11 mouse cellular contexts compared by ENCODE assay signal in the genomic region with DNA sequence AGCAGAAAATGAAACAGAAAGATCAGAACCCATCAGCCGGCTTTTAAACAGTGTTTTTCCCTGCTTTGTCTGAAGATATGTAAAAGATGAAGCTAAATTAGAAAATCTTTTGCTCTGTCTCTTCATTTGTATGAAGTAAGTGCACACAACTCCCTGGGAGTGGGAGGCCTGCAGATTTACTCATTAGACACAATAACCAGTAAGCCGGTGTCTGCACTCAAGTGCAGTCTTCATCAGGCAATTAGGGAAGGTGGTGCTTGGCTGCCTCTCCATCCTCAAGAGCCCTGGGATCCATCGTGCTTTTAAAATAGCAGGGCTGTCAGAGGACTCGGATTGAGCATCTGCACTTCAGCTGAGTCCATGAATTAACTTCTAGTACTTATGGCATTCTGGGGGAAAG.
A peak's percentile ranks its signal among the peaks of the same experiment; 100 is the strongest.
DNase-seq lines count a peak whose midpoint lies in the region; ATAC-seq and TF ChIP-seq lines count a peak whose summit lies in the region.
"Had no signal": no experiment of that assay in that cellular context is flagged by ENCODE, and none has a peak within 500 bp of the region (broad histone marks: within the 10 kb centered on the region; RNA-seq: fewer than 3 reads in every experiment).

No protein-coding gene starts in this region.

- no peak overlapping the region for H3K9ac ChIP-seq in heart, embryonic 14.5 days (ENCODE audit: low read length)
- H3K9ac ChIP-seq in forebrain, embryonic 14.5 days (ENCODE audit: low read length), result no peak overlapping the region
- no peak overlapping the region for H3K9ac ChIP-seq in midbrain, embryonic 13.5 days (replicated peaks)
- no peak overlapping the region for H3K9ac ChIP-seq in intestine, postnatal 0 days (ENCODE audit: low read depth, low read length)

- H3K36me3 ChIP-seq in heart, embryonic 14.5 days (ENCODE audit: control insufficient read depth, insufficient read depth, low read length), result no peaks in the 10 kb centered on the region
- H3K36me3 ChIP-seq in forebrain, embryonic 14.5 days (ENCODE audit: control insufficient read depth, insufficient read depth, low read length), result no peaks in the 10 kb centered on the region
- H3K36me3 ChIP-seq in midbrain, embryonic 13.5 days, result no peaks in the 10 kb centered on the region
- H3K36me3 ChIP-seq in intestine, postnatal 0 days (ENCODE audit: control insufficient read depth, insufficient read depth), result no peaks in the 10 kb centered on the region

- WGBS in heart, embryonic 14.5 days, result 24% methylated on average over 4 of the region's 4 CpGs
- WGBS in forebrain, embryonic 14.5 days, result 5% methylated on average over 4 of the region's 4 CpGs
- WGBS in midbrain, embryonic 13.5 days, result 7% methylated on average over 4 of the region's 4 CpGs
- 63% methylated on average over 4 of the region's 4 CpGs for WGBS in intestine, postnatal 0 days

- no peak for DNase-seq in heart, postnatal 36 days
- peak; percentile 50 for DNase-seq in Muller cell, postnatal 12 days (ENCODE audit: inconsistent ontology term)
- peak; percentile 89 for DNase-seq in forebrain, embryonic 14.5 days (ENCODE audit: low spot score)
- no peak for DNase-seq in ovary, adult 18-20 months (ENCODE audit: low spot score)
- no peak for DNase-seq in gastrocnemius, postnatal 25 days
- DNase-seq: cerebellum, adult 11 months; lung, postnatal 36 days had no signal

- no peak overlapping the region for H3K4me3 ChIP-seq in heart, embryonic 14.5 days (ENCODE audit: control insufficient read depth in 1 of 2, insufficient read depth in 1 of 2, low read depth in 1 of 2, low read length in 2 of 2)
- H3K4me3 ChIP-seq in forebrain, embryonic 14.5 days (ENCODE audit: low read depth, low read length), result no peak overlapping the region
- H3K4me3 ChIP-seq in midbrain, embryonic 13.5 days (replicated peaks), result no peak overlapping the region
- no peak overlapping the region for H3K4me3 ChIP-seq in intestine, postnatal 0 days (ENCODE audit: low read depth, low read length)

- ATAC-seq in heart, embryonic 14.5 days (ENCODE audit: insufficient number of reproducible peaks, insufficient read depth, low FRiP score, low read depth), result no peak
- ATAC-seq in forebrain, embryonic 14.5 days, result peak; percentile 77
- peak; percentile 75 for ATAC-seq in midbrain, embryonic 13.5 days
- ATAC-seq in intestine, postnatal 0 days, result no peak
- ATAC-seq: inflammation-experienced regulatory T-cells, adult 6 months had no signal

- H3K4me2 ChIP-seq in heart, embryonic 14.5 days (ENCODE audit: low read length), result peak overlapping the region; percentile 6; the same call in 1 of the 2 replicates
- H3K4me2 ChIP-seq in forebrain, embryonic 14.5 days (ENCODE audit: low read length), result peak overlapping the region; percentile 37
- H3K4me2 ChIP-seq in midbrain, embryonic 13.5 days (replicated peaks), result peak overlapping the region; percentile 35
- no peak overlapping the region for H3K4me2 ChIP-seq in intestine, postnatal 0 days (replicated peaks; ENCODE audit: low read depth)

- TF ChIP-seq CTCF in intestine, postnatal 0 days (IDR thresholded peaks at IDR 0.05; ENCODE audit: low read depth), result no peak

- no peaks in the 10 kb centered on the region for H3K9me3 ChIP-seq in heart, embryonic 14.5 days (ENCODE audit: control insufficient read depth, low read length)
- no peaks in the 10 kb centered on the region for H3K9me3 ChIP-seq in forebrain, embryonic 14.5 days (replicated peaks; ENCODE audit: control insufficient read depth, low read length)
- H3K9me3 ChIP-seq in midbrain, embryonic 13.5 days, result no peaks in the 10 kb centered on the region
- no peaks in the 10 kb centered on the region for H3K9me3 ChIP-seq in intestine, postnatal 0 days (ENCODE audit: control insufficient read depth)

- intact Hi-C loops in heart, postnatal 36 days (cut with DNase I), result no loop called here

- H3K27me3 ChIP-seq in heart, embryonic 14.5 days (ENCODE audit: control insufficient read depth, insufficient read depth, low read length), result no peaks in the 10 kb centered on the region
- H3K27me3 ChIP-seq in forebrain, embryonic 14.5 days (replicated peaks; ENCODE audit: control insufficient read depth, insufficient read depth, low read length), result no peaks in the 10 kb centered on the region
- peaks cover 2% of the 10 kb centered on the region; the same call in 1 of the 2 replicates for H3K27me3 ChIP-seq in midbrain, embryonic 13.5 days
- no peaks in the 10 kb centered on the region for H3K27me3 ChIP-seq in intestine, postnatal 0 days (replicated peaks; ENCODE audit: control insufficient read depth, insufficient read depth, low read length)

- peaks cover 9 to 25% of the 10 kb centered on the region in 2 experiments for H3K4me1 ChIP-seq in heart, embryonic 14.5 days (ENCODE audit: control insufficient read depth in 2 of 2, insufficient read depth in 2 of 2, low read length in 2 of 2)
- H3K4me1 ChIP-seq in forebrain, embryonic 14.5 days (ENCODE audit: control insufficient read depth, insufficient read depth, low read length), result peaks cover 23% of the 10 kb centered on the region
- peaks cover 30% of the 10 kb centered on the region for H3K4me1 ChIP-seq in midbrain, embryonic 13.5 days (replicated peaks)
- no peaks in the 10 kb centered on the region for H3K4me1 ChIP-seq in intestine, postnatal 0 days (replicated peaks; ENCODE audit: control insufficient read depth, insufficient read depth, low read length)

- H3K27ac ChIP-seq in heart, embryonic 14.5 days (replicated peaks in 1 of 2; ENCODE audit: control insufficient read depth in 1 of 2, insufficient read depth in 1 of 2, low read depth in 2 of 2, low read length in 2 of 2), result no peak overlapping the region
- H3K27ac ChIP-seq in forebrain, embryonic 14.5 days (ENCODE audit: low read depth, low read length), result peak overlapping the region; percentile 85
- H3K27ac ChIP-seq in midbrain, embryonic 13.5 days, result peak overlapping the region; percentile 75
- H3K27ac ChIP-seq in intestine, postnatal 0 days (ENCODE audit: low read depth, low read length), result no peak overlapping the region

Comparison
In these comparisons a context has a peak if more than half of its experiments do, and no peak if none do; other contexts are left out.
1. ATAC-seq: peak in forebrain, embryonic 14.5 days (single experiment) and midbrain, embryonic 13.5 days (single experiment); none in heart, embryonic 14.5 days (single experiment) and intestine, postnatal 0 days (single experiment).
2. H3K27ac ChIP-seq: peak in forebrain, embryonic 14.5 days (single experiment) and midbrain, embryonic 13.5 days (single experiment); none in heart, embryonic 14.5 days (0 of 2) and intestine, postnatal 0 days (single experiment).
3. DNase-seq: peak in Muller cell, postnatal 12 days (single experiment) and forebrain, embryonic 14.5 days (single experiment); none in heart, postnatal 36 days (0 of 2), ovary, adult 18-20 months (single experiment) and gastrocnemius, postnatal 25 days (single experiment).